Mouse (Mus musculus): ENCODE data around the gene Nos2. TPM values are rescaled to one million over a fixed set of nuclear protein-coding genes. Genes with fewer than 3 reads are reported as not detected.
"Not testable (repeated sequence)": the region's sequence is repeated elsewhere in the genome, so short reads cannot be mapped to it uniquely, and the experiment has no call there.

The Nos2 gene
- polyA plus RNA-seq, 2 experiments = 2.1 to 2.2 TPM

DNA sequence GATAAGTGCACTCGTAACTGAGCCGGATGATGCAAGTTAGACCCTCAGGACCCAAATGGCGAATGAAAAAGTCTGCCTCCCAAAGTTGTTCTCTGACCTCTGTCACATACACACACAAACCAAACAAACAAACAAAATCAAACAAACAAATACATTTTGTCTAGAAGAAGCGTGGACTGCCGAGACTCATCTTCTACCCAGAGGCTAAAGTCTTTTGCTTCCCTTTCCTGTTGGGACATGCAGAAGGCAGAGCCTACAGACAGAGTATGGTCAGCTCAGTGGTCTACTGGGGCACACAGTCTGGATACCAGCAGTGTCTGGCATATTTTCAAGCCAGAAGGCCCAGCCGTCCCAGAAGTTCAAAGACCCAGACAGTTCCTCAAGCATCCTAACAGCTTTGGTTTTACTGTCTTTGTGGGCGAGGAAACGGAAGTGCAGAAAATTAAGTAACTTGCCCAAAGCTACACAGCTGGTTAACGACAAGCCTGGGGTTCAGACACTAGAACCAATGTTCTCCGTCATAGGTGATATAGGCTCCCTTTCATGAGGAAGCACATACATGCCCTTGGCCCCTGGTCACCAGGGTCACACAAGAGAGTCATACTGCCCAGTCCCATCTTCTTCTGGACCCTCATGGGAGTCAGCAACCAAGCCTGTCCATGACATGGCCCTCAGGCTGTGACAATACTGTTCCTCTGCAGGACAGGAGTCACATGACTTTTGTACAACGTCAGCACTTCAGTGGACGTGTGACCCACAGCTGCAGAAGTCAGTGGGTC, 62.1 kb downstream of the Nos2 start:
- TF ChIP-seq POLR2A (IDR thresholded peaks at IDR 0.05; ENCODE audit: borderline replicate concordance, extremely low read depth, insufficient read depth, insufficient read length) = no peak
- Histone ChIP-seq H3K4me1 (ENCODE audit: control insufficient read depth, insufficient read depth, low read length) (no peaks in the 10 kb centered on the region), H3K27ac (replicated peaks; ENCODE audit: low read depth, low read length) (no peak overlapping the region), H3K9me3 (ENCODE audit: control insufficient read depth, low read length) (no peaks in the 10 kb centered on the region), H3K27me3 (ENCODE audit: control insufficient read depth, insufficient read depth, low read length) (no peaks in the 10 kb centered on the region), H3K36me3 (ENCODE audit: control insufficient read depth, insufficient read depth, low read length) (no peaks in the 10 kb centered on the region), H3K4me2 (replicated peaks; ENCODE audit: low read depth, low read length, severe bottlenecking) (no peak overlapping the region), H3K9ac (ENCODE audit: low read depth, low read length, severe bottlenecking) (no peak overlapping the region), H3K4me3 (replicated peaks; ENCODE audit: low read length) (no peak overlapping the region)
- no peak for ATAC-seq (ENCODE audit: low FRiP score, low read depth)
- no peak for DNase-seq (ENCODE audit: low spot score)
- 58% methylated on average over 12 of the region's 12 CpGs for WGBS

DNA sequence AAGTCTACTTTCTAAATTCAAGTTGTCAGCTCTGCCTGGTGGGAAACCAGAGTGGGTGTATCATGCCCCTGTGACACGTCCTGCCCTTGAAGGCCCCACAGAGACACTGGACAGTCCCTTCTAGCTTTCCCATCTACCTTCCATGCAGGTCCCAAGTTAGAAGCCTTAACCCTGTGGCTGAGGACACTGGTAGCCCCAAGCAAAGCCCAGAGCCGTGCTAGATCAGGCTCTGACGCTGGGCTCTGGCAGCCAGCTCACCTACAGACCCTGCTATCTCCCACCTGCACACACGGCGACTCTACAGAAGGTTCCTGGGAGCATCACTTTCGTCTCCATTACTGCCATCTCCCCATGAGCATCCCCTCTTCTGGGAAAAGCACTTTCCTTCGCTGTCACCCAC, 63.0 kb downstream of the Nos2 start:
- WGBS = 89% methylated on average over 7 of the region's 7 CpGs
- no peaks in the 10 kb centered on the region for H3K9me3 ChIP-seq (ENCODE audit: control insufficient read depth, low read length)
- no peak overlapping the region for H3K4me3 ChIP-seq (replicated peaks; ENCODE audit: low read length)
- DNase-seq (ENCODE audit: low spot score) (no peak), ATAC-seq (ENCODE audit: low FRiP score, low read depth) (no peak)
- no peak overlapping the region for H3K9ac ChIP-seq (ENCODE audit: low read depth, low read length, severe bottlenecking)
- no peaks in the 10 kb centered on the region for H3K4me1 ChIP-seq (ENCODE audit: control insufficient read depth, insufficient read depth, low read length)
- TF ChIP-seq POLR2A (IDR thresholded peaks at IDR 0.05; ENCODE audit: borderline replicate concordance, extremely low read depth, insufficient read depth, insufficient read length) = no peak
- H3K27me3 ChIP-seq (ENCODE audit: control insufficient read depth, insufficient read depth, low read length) = no peaks in the 10 kb centered on the region
- H3K4me2 ChIP-seq (replicated peaks; ENCODE audit: low read depth, low read length, severe bottlenecking) = no peak overlapping the region
- no peak overlapping the region for H3K27ac ChIP-seq (replicated peaks; ENCODE audit: low read depth, low read length)
- H3K36me3 ChIP-seq (ENCODE audit: control insufficient read depth, insufficient read depth, low read length) = no peaks in the 10 kb centered on the region

DNA sequence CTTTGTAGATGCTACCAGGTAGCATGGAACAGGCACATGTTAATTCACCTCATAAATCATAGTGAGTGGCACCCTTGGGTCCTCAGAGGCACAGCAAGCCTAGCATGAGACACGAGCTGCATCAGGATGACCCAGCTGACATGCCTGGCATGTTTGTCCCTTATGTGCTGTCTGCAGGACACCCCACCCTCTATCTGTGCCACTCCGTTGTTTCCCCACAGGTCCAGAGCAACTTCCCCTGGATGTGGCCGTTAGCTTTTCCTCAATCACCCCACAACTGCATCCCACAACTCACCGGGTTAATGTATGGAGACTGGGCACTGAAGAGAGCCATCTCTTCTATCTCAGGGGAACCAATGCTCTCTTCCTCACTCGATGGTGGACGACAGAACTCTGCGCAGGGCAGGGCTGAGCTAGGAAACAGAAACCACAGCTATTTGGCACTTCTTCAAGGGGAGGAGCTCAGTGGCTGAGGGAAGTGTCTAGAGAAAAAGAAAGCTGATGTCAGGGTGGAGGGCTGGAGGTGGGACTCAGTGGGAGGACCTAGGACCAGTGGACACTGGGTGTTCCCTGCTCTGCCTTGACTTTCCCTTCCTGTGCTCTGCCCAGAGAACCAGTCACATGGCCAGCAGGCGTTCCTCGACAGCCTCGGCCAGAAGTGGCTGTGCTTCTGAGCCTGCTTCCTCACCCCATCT, 64.0 kb downstream of the Nos2 start, which contains the start of gene Lgals9:
Gene Lgals9, minus strand, starts transcription at position 464 of the 695 bp plus-strand sequence.
- Histone ChIP-seq H3K9ac (ENCODE audit: low read depth, low read length, severe bottlenecking) (no peak within 1 kb of the TSS), H3K27ac (replicated peaks; ENCODE audit: low read depth, low read length) (no peak within 1 kb of the TSS), H3K4me3 (replicated peaks; ENCODE audit: low read length) (0 out of 2 replicates have a peak within 1 kb of the TSS, but pooled peaks have one; percentile 1), H3K4me1 (ENCODE audit: control insufficient read depth, insufficient read depth, low read length) (no peaks in the 10 kb centered on the region), H3K27me3 (ENCODE audit: control insufficient read depth, insufficient read depth, low read length) (no peaks in the 10 kb centered on the region), H3K4me2 (replicated peaks; ENCODE audit: low read depth, low read length, severe bottlenecking) (peak within 1 kb of the TSS; percentile 8; the same call in 1 of the 2 replicates), H3K36me3 (ENCODE audit: control insufficient read depth, insufficient read depth, low read length) (no peaks in the 10 kb centered on the region), H3K9me3 (ENCODE audit: control insufficient read depth, low read length) (no peaks in the 10 kb centered on the region)
- 54% methylated on average over 10 of the region's 10 CpGs for WGBS
- DNase-seq (ENCODE audit: low spot score) = peak; percentile 74
- no peak; the same call in 1 of the 2 replicates for ATAC-seq (ENCODE audit: low FRiP score, low read depth)
- TF ChIP-seq POLR2A (IDR thresholded peaks at IDR 0.05; ENCODE audit: borderline replicate concordance, extremely low read depth, insufficient read depth, insufficient read length) = no peak

DNA sequence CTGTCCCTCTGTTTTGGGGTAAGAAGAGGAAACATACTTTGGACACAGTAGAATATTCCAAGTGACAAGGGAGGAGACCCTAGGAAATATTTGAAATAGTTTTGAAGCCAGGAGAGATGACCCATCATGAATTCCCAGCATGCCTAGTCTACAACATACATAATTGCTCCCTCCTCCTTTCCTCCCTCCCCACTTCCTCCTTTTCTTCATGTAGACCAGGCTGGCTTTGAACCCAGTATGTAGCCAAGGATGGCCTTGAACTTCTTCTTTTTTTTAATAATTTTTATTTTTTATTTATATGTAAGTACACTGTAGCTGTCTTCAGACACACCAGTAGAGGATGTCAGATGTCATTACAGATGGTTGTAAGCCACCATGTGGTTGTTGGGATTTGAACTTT, 64.9 kb downstream of the Nos2 start:
- no peaks in the 10 kb centered on the region for H3K4me1 ChIP-seq (ENCODE audit: control insufficient read depth, insufficient read depth, low read length)
- H3K4me2 ChIP-seq (replicated peaks; ENCODE audit: low read depth, low read length, severe bottlenecking) = no peak overlapping the region
- H3K4me3 ChIP-seq (replicated peaks; ENCODE audit: low read length) = no peak overlapping the region
- ATAC-seq (ENCODE audit: low FRiP score, low read depth) (no peak), DNase-seq (ENCODE audit: low spot score) (no peak)
- no peak for TF ChIP-seq POLR2A (IDR thresholded peaks at IDR 0.05; ENCODE audit: borderline replicate concordance, extremely low read depth, insufficient read depth, insufficient read length)
- H3K9ac ChIP-seq (ENCODE audit: low read depth, low read length, severe bottlenecking) = no peak overlapping the region
- H3K27me3 ChIP-seq (ENCODE audit: control insufficient read depth, insufficient read depth, low read length) = no peaks in the 10 kb centered on the region
- no peak overlapping the region for H3K27ac ChIP-seq (replicated peaks; ENCODE audit: low read depth, low read length)
- no peaks in the 10 kb centered on the region for H3K9me3 ChIP-seq (ENCODE audit: control insufficient read depth, low read length)
- no peaks in the 10 kb centered on the region for H3K36me3 ChIP-seq (ENCODE audit: control insufficient read depth, insufficient read depth, low read length)

DNA sequence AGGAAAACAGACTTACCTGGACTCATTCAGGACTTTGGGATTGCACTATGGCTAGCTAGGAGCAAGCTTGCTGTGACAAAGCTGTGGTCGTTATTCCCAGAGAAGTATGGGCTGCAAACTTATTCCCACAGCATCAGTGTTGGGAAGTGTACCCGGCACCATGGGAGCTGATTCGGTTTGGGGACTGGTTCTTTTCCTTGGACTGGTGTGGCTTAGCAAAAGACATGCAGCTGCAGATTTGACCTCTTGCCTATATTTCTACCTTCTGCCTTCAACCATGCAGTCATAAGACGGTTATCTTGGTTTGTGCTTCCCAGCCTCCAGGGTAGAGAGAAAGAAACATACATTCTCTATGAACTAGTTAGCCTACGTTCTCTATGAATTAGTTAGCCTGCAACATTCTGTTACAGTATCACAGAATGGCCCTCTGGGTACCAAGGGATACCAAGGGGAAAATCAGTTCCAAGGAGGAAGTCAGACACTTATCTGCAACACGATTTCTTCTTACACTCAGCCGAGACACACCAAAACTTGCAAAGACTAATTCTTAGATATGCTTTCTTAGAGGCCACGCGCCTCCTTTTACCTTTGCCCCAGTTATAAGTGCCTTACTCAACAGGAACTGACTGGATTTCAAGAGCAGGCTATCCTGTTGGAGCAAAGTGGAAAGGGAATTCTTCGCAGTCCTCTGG, 65.9 kb downstream of the Nos2 start:
- no peak overlapping the region for H3K27ac ChIP-seq (replicated peaks; ENCODE audit: low read depth, low read length)
- H3K4me3 ChIP-seq (replicated peaks; ENCODE audit: low read length) = no peak overlapping the region
- DNase-seq (ENCODE audit: low spot score) (no peak), ATAC-seq (ENCODE audit: low FRiP score, low read depth) (no peak)
- H3K4me2 ChIP-seq (replicated peaks; ENCODE audit: low read depth, low read length, severe bottlenecking) = no peak overlapping the region
- no peak for TF ChIP-seq POLR2A (IDR thresholded peaks at IDR 0.05; ENCODE audit: borderline replicate concordance, extremely low read depth, insufficient read depth, insufficient read length)
- no peaks in the 10 kb centered on the region for H3K27me3 ChIP-seq (ENCODE audit: control insufficient read depth, insufficient read depth, low read length)
- no peak overlapping the region for H3K9ac ChIP-seq (ENCODE audit: low read depth, low read length, severe bottlenecking)
- no peaks in the 10 kb centered on the region for H3K4me1 ChIP-seq (ENCODE audit: control insufficient read depth, insufficient read depth, low read length)
- H3K9me3 ChIP-seq (ENCODE audit: control insufficient read depth, low read length) = no peaks in the 10 kb centered on the region
- WGBS = 89% methylated on average over 10 of the region's 10 CpGs
- no peaks in the 10 kb centered on the region for H3K36me3 ChIP-seq (ENCODE audit: control insufficient read depth, insufficient read depth, low read length)

DNA sequence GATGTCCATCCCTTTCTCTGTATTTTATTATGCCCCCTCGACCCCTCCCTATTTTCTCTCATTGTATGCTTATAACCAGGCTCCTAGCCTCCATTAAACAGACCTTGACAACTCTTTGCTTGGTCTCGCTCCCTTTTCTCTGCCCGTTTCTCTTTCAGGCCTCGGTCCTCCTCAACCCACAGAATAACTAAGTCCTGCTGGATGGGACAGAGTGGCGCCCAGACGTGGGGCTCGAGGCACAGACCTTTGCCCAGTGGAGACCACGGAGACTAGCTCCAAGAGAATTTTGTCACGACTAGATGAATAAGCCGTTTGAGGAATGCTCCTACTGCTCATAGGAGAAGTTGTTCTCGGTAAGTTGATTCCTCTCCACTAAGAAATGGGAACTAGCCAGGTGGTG, 68.6 kb downstream of the Nos2 start:
- not testable (repeated sequence) for H3K4me1 ChIP-seq (ENCODE audit: control insufficient read depth, insufficient read depth, low read length); H3K27me3 ChIP-seq (ENCODE audit: control insufficient read depth, insufficient read depth, low read length); DNase-seq (ENCODE audit: low spot score); H3K4me3 ChIP-seq (replicated peaks; ENCODE audit: low read length); H3K27ac ChIP-seq (replicated peaks; ENCODE audit: low read depth, low read length); H3K9me3 ChIP-seq (ENCODE audit: control insufficient read depth, low read length); ATAC-seq (ENCODE audit: low FRiP score, low read depth); H3K9ac ChIP-seq (ENCODE audit: low read depth, low read length, severe bottlenecking); H3K36me3 ChIP-seq (ENCODE audit: control insufficient read depth, insufficient read depth, low read length); H3K4me2 ChIP-seq (replicated peaks; ENCODE audit: low read depth, low read length, severe bottlenecking)
- 91% methylated on average over 11 of the region's 11 CpGs for WGBS
